Mouse (Mus musculus): Measurements from ENCODE around the gene Mthfsd.
A peak's percentile ranks its signal among the peaks of the same experiment; 100 is the strongest.

Gene Mthfsd

DNA sequence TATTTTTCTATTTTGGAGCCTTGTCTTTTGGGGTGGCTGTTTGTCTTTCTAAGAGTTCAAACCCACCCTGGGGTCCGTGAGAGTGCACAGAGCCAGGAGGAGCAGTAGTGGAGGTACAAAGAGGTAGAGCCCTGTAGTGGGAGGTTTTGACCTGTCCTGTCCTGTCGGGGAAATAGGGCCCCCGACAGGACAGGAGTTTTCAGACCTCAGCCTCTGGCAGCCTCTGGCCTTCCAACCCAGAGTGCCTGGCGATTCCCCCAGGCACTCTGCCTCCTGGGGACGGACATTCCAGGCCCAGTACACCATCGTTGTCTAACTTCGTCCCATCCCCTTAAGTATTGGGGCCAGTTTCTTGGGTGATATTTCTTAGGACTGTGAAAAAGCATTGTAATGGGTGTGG lies 14.2 kb upstream of the Mthfsd start:
- DNase-seq (ENCODE audit: low read depth, low spot score) = no peak

DNA sequence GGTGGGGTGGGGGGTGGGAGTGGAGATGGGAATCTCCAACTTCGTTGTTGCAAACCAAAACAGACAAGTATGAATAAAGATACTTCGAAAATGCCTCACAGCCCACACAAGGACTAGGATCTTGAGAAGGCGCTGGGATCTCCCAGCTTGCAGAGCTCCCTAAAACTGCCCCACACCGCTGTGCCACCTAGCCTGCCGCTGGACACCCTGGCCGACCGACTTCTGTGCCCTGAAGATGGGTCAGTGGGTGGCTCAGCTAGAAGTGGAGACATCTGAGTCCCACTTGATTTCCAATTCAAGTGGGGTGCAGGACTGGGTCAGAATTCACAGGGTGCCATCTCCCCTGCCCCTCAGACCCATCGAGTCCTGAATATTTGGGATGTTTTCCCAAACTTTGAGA lies 13.5 kb upstream of the Mthfsd start:
- DNase-seq (ENCODE audit: low read depth, low spot score) = no peak

DNA sequence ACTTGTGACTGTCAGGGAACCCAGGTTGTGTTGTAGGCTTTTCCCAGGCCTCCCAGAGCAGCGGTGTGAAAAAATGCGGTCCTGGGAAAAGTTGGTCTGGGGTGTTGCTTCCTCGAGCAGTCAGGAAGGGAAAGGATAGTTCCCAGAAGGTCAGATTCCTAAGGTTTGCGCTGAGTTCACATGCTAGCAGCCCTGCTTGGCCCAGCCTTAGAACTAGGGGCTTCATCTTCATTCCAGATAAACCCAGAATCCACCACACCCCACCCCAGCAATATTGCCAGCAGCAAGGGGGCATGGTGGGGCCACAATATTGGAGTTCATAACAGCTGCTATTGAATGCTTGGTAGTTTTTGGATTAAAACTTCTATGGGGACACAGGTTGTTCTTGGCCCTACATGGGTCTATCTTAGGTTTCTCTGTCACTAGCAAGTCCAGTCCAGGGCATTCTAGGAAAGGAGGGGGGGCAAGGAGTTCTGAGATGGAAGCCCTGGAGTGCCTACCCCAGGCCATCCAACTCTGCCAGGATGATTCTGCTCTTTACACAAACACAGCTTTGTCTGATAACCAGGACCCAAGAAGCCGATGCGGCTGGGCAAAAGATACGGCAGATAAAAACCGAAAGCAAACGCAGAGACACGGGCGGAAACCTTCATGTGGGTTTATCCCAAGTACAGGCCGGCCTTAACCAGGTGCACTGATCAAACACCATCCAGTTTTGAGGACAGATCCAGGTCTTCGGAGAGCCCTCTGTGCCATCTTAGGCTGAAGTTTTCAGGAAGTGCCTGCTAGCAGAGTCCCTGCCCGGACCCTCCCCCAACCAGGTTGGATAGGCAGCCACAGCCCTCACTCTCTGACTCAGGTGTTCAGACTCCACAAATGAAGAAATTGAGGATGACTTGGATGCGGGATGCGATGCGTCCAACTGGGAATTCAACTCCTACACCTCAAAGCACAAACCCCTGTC lies 12.5 kb upstream of the Mthfsd start:
- DNase-seq (ENCODE audit: low read depth, low spot score) = no peak

DNA sequence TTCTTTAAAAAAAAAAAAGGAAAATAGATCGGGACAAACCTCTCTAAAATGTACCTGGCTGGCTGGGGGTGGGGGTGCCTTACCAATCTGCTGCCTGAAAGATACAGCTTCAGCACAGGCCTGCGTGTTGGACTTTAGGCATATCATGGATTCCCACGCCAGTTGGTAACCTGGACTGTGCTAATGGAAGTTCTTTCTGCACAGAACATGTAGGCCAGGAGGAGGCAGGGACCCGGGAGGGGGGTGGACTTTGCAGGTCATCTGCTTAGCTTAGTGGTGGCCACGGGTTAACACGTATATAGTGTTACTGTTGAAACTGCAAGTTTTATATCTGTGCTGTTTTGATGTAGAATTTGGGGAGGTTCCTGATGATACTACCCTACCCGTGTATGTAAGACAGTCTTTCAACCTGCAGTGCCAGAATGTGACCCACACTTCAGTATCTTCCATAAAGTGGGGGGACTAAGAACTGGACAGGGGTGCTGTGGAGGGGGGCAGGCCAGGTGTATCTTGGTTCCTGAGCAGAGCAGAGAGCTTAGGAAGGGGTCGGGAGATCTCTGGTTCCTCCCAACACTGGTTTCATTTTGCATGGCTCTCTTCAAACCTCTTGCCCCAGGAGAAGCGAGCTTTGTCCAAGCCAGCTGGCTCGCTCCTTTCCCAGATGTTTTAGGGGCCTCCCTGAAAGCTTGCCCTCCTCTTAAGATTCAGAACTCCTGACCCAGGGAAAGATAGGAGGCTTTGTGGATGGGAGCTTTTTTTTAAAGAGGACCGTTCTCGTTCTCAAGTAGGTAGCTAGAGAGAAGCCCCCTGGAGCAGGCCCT lies 11.7 kb upstream of the Mthfsd start:
- DNase-seq (ENCODE audit: low read depth, low spot score) = no peak

DNA sequence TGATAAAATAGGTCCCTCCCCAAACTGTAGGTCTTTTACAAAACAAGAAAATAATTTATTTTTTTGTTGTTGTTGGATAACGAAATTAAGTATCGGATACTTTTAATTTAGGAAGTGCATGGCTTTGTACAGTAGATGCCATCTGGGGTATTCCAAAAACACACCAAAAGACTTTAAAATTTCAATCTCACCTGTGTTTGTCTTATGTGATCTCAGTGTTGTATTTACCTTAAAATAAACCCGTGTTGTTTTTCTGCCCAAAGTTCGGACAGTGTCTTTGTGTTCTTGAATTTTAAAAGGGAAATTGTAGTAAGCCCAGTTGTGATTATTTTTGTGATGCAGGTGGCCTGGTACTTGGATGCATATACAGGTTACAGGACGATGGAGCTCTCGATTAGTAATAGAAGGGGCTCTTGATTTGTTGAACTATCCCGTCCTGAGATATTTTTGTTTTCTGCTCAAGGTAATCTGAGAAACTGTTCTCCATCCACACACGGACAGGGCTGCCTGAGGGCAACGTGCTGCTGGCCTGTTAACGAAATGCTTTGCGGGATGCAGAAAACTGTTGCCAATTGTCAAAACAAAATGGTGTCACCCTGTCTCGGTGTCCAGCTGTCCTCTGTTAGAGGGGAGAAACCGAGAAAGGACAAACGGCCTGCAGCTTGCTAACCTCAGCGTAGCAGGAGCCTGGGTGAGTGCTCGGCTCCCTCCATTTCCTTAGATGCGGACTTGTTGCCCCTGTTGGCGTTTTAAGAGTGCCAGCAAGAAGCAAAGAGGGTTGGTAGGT lies 10.6 kb upstream of the Mthfsd start:
- DNase-seq (ENCODE audit: low read depth, low spot score) = no peak

DNA sequence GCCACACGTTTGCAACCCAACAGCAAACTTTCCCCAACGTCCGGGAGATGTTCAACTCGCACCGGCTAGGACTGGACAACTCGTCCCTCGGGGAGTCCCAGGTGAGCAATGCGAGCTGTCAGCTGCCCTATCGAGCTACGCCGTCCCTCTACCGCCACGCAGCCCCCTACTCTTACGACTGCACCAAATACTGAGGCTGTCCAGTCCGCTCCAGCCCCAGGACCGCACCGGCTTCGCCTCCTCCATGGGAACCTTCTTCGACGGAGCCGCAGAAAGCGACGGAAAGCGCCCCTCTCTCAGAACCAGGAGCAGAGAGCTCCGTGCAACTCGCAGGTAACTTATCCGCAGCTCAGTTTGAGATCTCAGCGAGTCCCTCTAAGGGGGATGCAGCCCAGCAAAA lies 9.7 kb upstream of the Mthfsd start:
- DNase-seq (ENCODE audit: low read depth, low spot score) = peak; percentile 48

DNA sequence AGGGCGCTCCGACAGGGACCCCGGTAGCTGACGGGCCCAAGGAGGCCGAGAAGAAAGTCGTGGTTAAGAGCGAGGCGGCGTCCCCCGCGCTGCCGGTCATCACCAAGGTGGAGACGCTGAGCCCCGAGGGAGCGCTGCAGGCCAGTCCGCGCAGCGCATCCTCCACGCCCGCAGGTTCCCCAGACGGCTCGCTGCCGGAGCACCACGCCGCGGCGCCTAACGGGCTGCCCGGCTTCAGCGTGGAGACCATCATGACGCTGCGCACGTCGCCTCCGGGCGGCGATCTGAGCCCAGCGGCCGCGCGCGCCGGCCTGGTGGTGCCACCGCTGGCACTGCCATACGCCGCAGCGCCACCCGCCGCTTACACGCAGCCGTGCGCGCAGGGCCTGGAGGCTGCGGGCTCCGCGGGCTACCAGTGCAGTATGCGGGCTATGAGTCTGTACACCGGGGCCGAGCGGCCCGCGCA lies 9.0 kb upstream of the Mthfsd start:
- DNase-seq (ENCODE audit: low read depth, low spot score) = peak; percentile 39

DNA sequence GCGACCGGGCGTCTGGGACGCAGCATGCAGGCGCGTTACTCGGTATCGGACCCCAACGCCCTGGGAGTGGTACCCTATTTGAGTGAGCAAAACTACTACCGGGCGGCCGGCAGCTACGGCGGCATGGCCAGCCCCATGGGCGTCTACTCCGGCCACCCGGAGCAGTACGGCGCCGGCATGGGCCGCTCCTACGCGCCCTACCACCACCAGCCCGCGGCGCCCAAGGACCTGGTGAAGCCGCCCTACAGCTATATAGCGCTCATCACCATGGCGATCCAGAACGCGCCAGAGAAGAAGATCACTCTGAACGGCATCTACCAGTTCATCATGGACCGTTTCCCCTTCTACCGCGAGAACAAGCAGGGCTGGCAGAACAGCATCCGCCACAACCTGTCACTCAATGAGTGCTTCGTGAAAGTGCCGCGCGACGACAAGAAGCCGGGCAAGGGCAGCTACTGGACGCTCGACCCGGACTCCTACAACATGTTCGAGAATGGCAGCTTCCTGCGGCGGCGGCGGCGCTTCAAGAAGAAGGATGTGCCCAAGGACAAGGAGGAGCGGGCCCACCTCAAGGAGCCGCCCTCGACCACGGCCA lies 8.5 kb upstream of the Mthfsd start:
- DNase-seq (ENCODE audit: low read depth, low spot score) = peak; percentile 73

DNA sequence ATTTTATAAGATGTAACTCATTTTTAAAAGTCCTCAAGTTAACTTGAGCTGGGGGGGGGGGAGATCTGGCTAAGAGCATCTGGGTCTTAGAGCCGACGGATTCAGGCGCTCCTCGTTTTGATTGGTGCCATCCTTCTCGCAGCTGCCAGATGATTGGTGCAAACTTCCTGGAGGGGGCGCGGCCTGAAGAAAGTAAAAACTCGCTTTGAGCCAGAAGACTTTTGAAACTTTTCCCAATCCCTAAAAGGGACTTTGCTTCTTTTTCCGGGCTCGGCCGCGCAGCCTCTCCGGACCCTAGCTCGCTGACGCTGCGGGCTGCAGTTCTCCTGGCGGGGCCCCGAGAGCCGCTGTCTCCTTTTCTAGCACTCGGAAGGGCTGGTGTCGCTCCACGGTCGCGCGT lies 7.8 kb upstream of the Mthfsd start, which contains the start of gene Foxc2:
Foxc2 (plus strand) TSS at position 224 of the 400 bp plus-strand sequence.
- DNase-seq (ENCODE audit: low read depth, low spot score) = peak; percentile 98

DNA sequence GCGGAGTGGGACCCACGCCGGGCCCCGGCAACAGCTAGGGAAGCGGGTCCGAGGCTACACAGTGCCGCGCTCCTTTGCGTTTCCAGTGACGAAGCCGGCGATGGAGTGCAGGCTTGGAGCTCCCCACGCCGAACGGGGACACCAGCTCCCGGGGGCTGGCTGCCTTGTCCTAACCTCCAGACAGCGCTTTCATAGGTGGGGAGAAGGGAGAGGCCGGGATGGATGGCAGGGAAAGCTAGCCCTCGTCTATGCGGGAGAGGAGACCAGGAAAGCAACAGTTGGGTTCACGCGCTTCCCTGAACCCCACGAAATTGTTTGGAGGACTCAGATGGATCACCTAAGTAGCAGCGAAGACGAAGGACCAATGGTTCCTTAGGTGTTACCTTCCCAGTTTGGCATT lies 6.9 kb upstream of the Mthfsd start:
- DNase-seq (ENCODE audit: low read depth, low spot score) = peak; percentile 38

DNA sequence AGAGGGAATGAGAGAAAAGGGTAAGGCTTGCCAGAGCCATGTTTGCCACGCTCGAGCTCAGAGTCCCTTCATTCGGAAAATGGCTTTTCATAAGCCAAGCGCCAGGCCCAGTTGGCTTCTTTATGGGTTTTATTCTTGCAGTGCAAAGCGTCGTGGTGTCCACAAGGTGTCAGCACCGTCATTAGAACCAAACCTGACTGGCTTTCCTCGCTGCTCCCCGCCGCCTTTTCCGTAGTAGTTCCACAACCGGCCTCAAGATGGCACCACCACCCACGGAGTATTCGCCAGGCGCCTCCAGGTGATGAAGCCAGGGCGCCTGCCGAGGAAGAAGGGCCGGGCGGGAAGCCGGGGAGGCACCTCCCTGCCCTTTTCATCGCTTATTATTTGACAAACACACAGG lies 5.1 kb upstream of the Mthfsd start:
- DNase-seq (ENCODE audit: low read depth, low spot score) = peak; percentile 96

DNA sequence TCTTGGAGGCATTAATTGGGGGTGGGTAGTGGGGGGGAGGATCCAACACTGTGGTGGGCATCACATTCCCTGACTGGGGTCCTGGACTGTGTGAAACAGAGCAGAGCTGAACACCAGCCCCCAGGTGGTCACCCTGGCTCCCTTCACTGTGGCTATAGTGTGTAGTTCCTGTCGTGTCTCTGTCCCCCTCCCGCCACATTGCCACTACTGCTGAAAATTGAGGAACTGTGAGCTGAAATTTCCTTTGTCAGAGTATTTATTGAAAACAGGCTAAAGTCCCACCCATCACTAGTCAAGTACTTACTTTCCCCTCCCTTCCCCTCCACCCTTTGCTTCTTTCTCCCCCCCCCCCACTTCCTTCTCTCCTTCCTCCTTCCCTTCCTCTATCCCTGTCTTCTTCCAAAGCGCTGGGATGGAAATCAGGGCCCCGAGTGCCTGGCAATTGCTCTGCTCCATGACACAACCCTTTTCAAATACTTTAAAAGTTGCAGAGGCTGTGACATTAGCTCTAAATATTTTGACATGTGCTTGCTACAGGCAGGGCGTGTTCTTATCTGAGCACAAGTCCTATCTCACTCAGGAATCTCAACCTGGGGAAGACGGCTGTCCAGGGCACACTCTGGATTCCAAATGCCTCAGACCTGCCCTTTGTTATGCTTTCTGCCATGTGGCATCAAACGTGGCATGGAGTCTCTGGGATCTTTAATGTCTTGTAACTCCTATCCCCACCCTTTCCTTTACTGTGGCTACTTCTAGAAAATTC lies 3.1 kb upstream of the Mthfsd start:
- DNase-seq (ENCODE audit: low read depth, low spot score) = no peak

DNA sequence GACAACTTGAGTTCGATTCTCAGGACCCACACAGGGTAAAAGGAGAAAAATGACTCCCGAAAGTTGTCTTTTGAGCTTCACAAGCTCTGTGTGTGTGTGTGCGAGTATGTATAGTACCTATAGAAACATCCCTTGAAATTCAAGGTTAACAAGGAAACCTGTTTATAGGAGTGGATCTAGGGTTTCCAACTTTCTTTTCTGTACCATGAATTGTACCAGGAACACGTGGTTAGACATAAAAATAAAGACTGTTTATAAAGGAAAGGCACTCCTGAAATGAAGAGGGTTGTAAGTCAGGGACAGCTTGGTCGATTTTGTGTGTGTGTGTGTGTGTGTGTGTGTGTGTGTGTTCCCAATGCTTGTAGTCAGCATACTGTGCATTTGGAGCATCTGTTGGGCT lies 465 bp upstream of the Mthfsd start:
- DNase-seq (ENCODE audit: low read depth, low spot score) = no peak

DNA sequence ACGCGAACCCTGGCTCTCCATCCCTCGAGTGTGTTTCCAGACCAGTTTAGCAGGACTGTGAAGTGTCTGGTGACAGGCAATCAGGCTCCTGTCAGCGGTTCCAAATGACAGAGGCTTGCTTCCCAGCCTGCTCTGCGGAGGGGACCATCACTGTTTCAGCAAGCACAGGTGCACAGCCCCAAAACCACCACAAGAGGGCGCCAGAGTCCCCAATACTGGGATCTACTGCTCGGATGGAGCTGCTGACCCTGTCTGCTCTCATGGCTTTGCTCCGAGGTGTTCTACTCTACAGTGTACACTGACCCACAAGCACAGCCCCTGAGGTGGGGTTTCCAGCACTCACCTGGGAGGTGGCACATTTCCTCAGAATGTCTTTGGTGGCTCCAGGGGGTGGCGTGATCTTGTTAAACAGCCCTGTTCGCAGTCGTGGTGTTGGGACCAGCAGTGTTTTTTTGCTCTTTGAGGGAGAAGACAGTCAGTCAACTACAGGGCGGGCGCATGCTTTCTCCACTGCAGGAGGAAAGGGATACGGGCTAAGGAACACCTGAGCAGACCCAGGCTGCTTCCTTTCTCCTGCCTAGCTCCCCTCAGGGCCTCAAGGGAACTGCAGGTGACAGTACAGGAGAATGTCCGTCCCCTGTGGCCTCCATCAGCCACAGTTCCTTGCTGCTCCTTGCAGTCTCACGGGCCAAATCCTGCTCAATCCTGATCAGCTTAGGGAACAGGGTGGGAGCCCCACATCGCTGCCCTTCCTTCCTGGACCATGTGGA lies 4.0 kb downstream of the Mthfsd start:
- DNase-seq (ENCODE audit: low read depth, low spot score) = peak; percentile 87

DNA sequence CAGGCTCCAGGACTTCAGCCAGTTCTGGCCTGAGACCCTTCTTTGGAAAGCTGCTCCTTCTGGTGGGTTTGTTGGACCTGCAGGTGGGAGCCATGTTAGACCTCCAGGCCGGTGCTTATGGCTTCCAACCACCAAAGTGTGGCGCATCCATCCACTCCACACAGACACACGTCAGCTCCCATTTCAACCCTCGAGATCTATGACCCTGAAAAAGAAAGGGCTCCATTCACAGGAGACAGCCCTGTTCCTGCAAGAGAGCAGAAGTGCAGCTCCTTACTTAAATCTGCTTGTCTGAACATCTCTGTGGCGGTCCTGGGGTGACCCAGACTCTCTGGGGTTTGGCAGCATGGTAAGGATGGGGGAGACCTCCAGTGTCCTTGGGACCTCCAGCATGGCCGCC lies 14.7 kb downstream of the Mthfsd start:
- no peak for DNase-seq (ENCODE audit: low read depth, low spot score)

DNA sequence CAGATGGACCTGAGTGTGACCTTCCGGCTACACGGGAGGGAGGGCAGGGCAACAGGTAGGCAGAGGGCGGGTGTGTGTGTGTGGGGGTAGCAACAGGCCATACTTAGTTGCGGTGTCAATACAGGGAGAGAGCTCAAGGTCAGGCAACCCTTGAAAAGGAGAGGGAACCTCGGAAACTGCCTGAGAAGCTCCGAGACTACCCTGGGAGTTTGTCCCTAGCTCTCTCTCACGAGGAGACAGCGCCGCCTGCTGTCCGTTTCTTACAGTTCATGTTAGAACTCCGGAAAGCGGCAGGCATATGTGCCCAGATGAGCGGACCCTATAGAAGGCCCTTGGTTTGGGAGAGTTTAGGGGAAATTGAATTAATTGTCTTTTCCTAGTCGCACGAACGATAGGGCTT lies 15.6 kb downstream of the Mthfsd start:
- peak; percentile 90 for DNase-seq (ENCODE audit: low read depth, low spot score)

DNA sequence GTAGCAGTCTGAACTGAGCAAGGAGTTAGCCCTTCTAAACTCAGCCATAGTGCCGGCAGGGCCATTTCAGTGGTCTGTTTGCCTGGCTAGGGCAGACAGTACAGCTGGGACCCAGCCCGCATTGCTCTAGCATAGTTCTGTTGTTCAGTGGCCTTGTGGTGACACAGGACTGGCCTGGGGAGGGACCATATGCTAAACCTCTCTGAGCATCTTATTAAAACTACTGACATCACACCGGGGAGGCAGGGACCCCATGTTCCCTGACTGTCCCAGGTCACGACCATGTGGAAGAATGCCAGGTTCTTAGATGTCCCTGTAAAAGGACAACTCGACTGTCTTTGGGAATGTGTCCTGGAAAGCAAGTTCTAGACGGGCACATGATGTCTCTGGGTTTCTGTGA lies 16.1 kb downstream of the Mthfsd start:
- DNase-seq (ENCODE audit: low read depth, low spot score) = no peak

DNA sequence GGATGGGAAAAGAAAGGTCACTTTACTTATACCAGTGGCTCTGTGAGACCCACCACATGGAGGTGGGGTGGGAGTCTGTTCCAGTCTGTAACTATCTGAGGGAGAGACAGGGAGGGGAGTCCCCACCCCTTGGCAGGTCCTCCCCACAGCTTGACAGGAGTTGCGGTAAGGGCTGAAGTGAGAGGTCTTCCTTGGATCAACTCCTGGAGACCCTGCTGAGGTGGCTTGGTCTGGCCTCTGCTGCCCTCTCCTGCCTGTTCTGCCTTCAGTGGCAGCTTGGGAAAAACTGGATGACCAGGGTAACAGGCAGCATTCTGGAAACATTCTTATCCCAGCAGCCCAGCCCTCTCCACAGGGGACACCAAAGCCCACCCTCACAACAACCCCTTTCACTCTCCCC lies 17.5 kb downstream of the Mthfsd start:
- no peak for DNase-seq (ENCODE audit: low read depth, low spot score)

DNA sequence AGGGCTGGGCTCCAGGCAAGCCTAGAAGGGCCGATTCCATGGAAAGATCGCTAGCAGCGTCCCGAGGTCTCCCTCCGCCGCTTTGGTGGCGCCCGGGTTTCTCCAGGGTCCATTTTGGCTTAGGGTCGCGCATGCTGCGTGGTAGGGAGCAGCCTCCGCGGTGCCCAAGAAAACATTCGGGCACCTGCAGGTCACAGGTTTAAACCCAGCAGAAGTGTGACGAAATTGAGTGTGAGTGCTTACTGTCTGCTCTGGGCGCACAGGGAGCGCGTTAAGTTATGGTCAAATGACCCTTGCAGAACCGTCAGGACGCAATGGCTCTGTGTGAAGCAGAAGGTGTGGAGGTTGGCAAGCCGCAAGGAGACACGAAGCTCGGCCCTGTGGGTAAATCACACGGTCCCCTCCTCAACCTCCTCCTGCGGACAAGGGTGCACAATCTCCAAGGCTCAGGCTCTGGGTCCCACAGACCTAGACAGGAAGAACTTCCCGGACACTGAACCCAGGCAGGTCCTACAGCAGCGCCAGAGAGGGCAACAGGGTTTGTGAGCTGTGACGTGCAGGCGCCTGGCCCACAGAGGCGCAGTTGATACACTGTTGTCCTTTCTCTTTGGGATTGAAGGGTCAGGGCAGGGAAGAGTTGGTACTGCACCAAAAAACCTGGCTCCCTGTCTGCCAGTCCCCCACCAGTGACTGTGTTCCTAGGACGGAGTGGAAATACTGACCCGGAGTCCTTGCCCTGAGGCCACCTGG lies 18.4 kb downstream of the Mthfsd start:
- DNase-seq (ENCODE audit: low read depth, low spot score) = no peak
